Comparison of ENCODE assay signal across 11 mouse cellular contexts in genomic region chr10:121703619-121704018, GRCm38 (mm10). TPM values are rescaled to one million over a fixed set of nuclear protein-coding genes. Genes with fewer than 3 reads are reported as not detected.
DNase-seq lines count a peak whose midpoint lies in the region; ATAC-seq and TF ChIP-seq lines count a peak whose summit lies in the region.
"Had no signal": no experiment of that assay in that cellular context is flagged by ENCODE, and none has a peak within 500 bp of the region (broad histone marks: within the 10 kb centered on the region; RNA-seq: fewer than 3 reads in every experiment).

No protein-coding gene starts in this region.

- no peaks in the 10 kb centered on the region for H3K27me3 ChIP-seq in stomach, postnatal 0 days (ENCODE audit: control insufficient read depth, insufficient read depth, low read length)
- H3K27me3 ChIP-seq: midbrain, embryonic 13.5 days had no signal

- WGBS in stomach, postnatal 0 days = 60% methylated on average over 6 of the region's 6 CpGs

- intact Hi-C loops in gastrocnemius, adult 2 months (cut with DNase I) = loop anchor here (5.0 to 10.0 kb wide), 2 partner anchors 59 to 131 kb away; no protein-coding TSS in a partner anchor
- intact Hi-C loops in heart, postnatal 14 days (cut with DNase I) = loop anchor here (10.0 kb wide), 2 partner anchors 71 to 131 kb away; no protein-coding TSS in a partner anchor

- no peaks in the 10 kb centered on the region for H3K4me1 ChIP-seq in stomach, postnatal 0 days (replicated peaks; ENCODE audit: control insufficient read depth, insufficient read depth)
- H3K4me1 ChIP-seq: midbrain, embryonic 13.5 days had no signal

- H3K9ac ChIP-seq in stomach, postnatal 0 days (ENCODE audit: low read length) = no peak overlapping the region
- H3K9ac ChIP-seq: midbrain, embryonic 13.5 days had no signal

- peak overlapping the region; percentile 63 for H3K27ac ChIP-seq in gastrocnemius, adult 2 months
- H3K27ac ChIP-seq in stomach, postnatal 0 days (replicated peaks) = no peak overlapping the region
- H3K27ac ChIP-seq: midbrain, embryonic 13.5 days had no signal

- H3K9me3 ChIP-seq in stomach, postnatal 0 days (ENCODE audit: control insufficient read depth, low read length) = no peaks in the 10 kb centered on the region
- H3K9me3 ChIP-seq: midbrain, embryonic 13.5 days had no signal

- no peak for TF ChIP-seq EP300 in stomach, postnatal 0 days (optimal IDR thresholded peaks at IDR 0.05)

- DNase-seq in ovary, adult 18-20 months (ENCODE audit: low spot score) = peak; percentile 15
- DNase-seq in ovary, postnatal 14 days (ENCODE audit: low spot score) = no peak
- DNase-seq in gastrocnemius, adult 2 months = peak; percentile 81
- DNase-seq in heart, postnatal 14 days = peak; percentile 56 to 57
- no peak for DNase-seq in stomach, postnatal 0 days (ENCODE audit: low spot score)
- DNase-seq in B cell, adult 2 months = no peak
- no peak for DNase-seq in kidney, postnatal 36 days
- DNase-seq: kidney, adult 2 months; layer of hippocampus, adult 9-11 months had no signal

- no peak; the same call in 1 of the 2 replicates for ATAC-seq in stomach, postnatal 0 days (ENCODE audit: low FRiP score, low TSS enrichment)
- ATAC-seq: midbrain, embryonic 13.5 days had no signal

- H3K36me3 ChIP-seq in stomach, postnatal 0 days (ENCODE audit: control insufficient read depth, insufficient read depth, low read length) = no peaks in the 10 kb centered on the region
- H3K36me3 ChIP-seq: midbrain, embryonic 13.5 days had no signal

- no peak overlapping the region for H3K4me2 ChIP-seq in stomach, postnatal 0 days (replicated peaks; ENCODE audit: low read depth)
- H3K4me2 ChIP-seq: liver, embryonic 11.5 days; midbrain, embryonic 13.5 days had no signal

- no peak for TF ChIP-seq CTCF in gastrocnemius, adult 2 months (IDR thresholded peaks at IDR 0.05)
- 0 out of 2 replicates have a peak, but pooled peaks have one; percentile 1 for TF ChIP-seq CTCF in stomach, postnatal 0 days (IDR thresholded peaks at IDR 0.05; ENCODE audit: low read depth)

- no peak overlapping the region for H3K4me3 ChIP-seq in gastrocnemius, adult 2 months
- H3K4me3 ChIP-seq in stomach, postnatal 0 days (ENCODE audit: low read depth, low read length) = no peak overlapping the region
- H3K4me3 ChIP-seq: midbrain, embryonic 13.5 days had no signal

RNA-seq across cellular contexts. Expression of gene BC048403, which starts 36.1 kb away (rescaled TPM):
- total RNA-seq in gastrocnemius, adult 2 months (2021) = 1 to 10 TPM; 1.5 to 2.0 TPM
- 1 to 10 TPM; 1.0 to 1.6 TPM for total RNA-seq in heart, postnatal 14 days (2021)
- polyA plus RNA-seq in stomach, postnatal 0 days (2015; fragmentation: Nextera tagmentation; extraction: Ambion mirVana) = 2.4 and 2.7 TPM in 2 replicates

Comparison
In these comparisons a context has a peak if more than half of its experiments do, and no peak if none do; other contexts are left out.
1. DNase-seq: peak in ovary, adult 18-20 months (single experiment), gastrocnemius, adult 2 months (single experiment) and heart, postnatal 14 days (2 of 2); none in ovary, postnatal 14 days (single experiment), stomach, postnatal 0 days (single experiment), B cell, adult 2 months (0 of 2) and kidney, postnatal 36 days (0 of 2).